Mouse (Mus musculus): ENCODE measurements around the gene Tmem140. TPM values are rescaled to one million over a fixed set of nuclear protein-coding genes. Genes with fewer than 3 reads are reported as not detected.

Gene Tmem140
- polyA plus RNA-seq, 1 experiment from 2014 or later: 1.3 TPM

- no peak overlapping the region for H3K4me2 ChIP-seq (ENCODE audit: low read length)
- peaks cover 78% of the 10 kb centered on the region for H3K36me3 ChIP-seq (ENCODE audit: control insufficient read depth, insufficient read depth, low read length)
- H3K9me3 ChIP-seq (ENCODE audit: control insufficient read depth, low read length): no peaks in the 10 kb centered on the region
- H3K4me3 ChIP-seq (ENCODE audit: control insufficient read depth in 1 of 2, insufficient read depth in 1 of 2, low read depth in 1 of 2, low read length in 2 of 2): no peak overlapping the region
- H3K27me3 ChIP-seq (ENCODE audit: control insufficient read depth, insufficient read depth, low read length): no peaks in the 10 kb centered on the region
- H3K27ac ChIP-seq (replicated peaks in 1 of 2; ENCODE audit: control insufficient read depth in 1 of 2, insufficient read depth in 1 of 2, low read depth in 2 of 2, low read length in 2 of 2): no peak overlapping the region
- 58% methylated on average over 16 of the region's 16 CpGs for WGBS
- no peak overlapping the region for H3K9ac ChIP-seq (ENCODE audit: low read length)
- ATAC-seq (ENCODE audit: insufficient number of reproducible peaks, insufficient read depth, low FRiP score, low read depth): no peak
- H3K4me1 ChIP-seq (ENCODE audit: control insufficient read depth in 2 of 2, insufficient read depth in 2 of 2, low read length in 2 of 2): peaks cover 13 to 19% of the 10 kb centered on the region in 2 experiments
Measured at GRCm38 (mm10) chr6:34896168-34896780, 33.3 kb downstream of the Tmem140 start.

- H3K4me2 ChIP-seq (ENCODE audit: low read length): no peak overlapping the region
- 20% methylated on average over 2 of the region's 2 CpGs for WGBS
- ATAC-seq (ENCODE audit: insufficient number of reproducible peaks, insufficient read depth, low FRiP score, low read depth): peak; percentile 40
Measured at GRCm38 (mm10) chr6:34899127-34899526, 36.2 kb downstream of the Tmem140 start.

GRCm38 (mm10) chr6:34900990-34901389 lies 38.0 kb downstream of the Tmem140 start:
- WGBS: 61% methylated on average over 2 of the region's 2 CpGs

More at GRCm38 (mm10) chr6:34899127-34899526, 36.2 kb downstream of the Tmem140 start:
- no peak overlapping the region for H3K4me3 ChIP-seq (ENCODE audit: control insufficient read depth in 1 of 2, insufficient read depth in 1 of 2, low read depth in 1 of 2, low read length in 2 of 2)
- no peak overlapping the region for H3K9ac ChIP-seq (ENCODE audit: low read length)
- H3K27ac ChIP-seq (replicated peaks in 1 of 2; ENCODE audit: control insufficient read depth in 1 of 2, insufficient read depth in 1 of 2, low read depth in 2 of 2, low read length in 2 of 2): peak overlapping the region; percentile 15 to 30
- H3K27me3 ChIP-seq (ENCODE audit: control insufficient read depth, insufficient read depth, low read length): no peaks in the 10 kb centered on the region
- no peaks in the 10 kb centered on the region for H3K9me3 ChIP-seq (ENCODE audit: control insufficient read depth, low read length)
- H3K36me3 ChIP-seq (ENCODE audit: control insufficient read depth, insufficient read depth, low read length): peaks cover 58% of the 10 kb centered on the region
- peaks cover 36 to 47% of the 10 kb centered on the region in 2 experiments for H3K4me1 ChIP-seq (ENCODE audit: control insufficient read depth in 2 of 2, insufficient read depth in 2 of 2, low read length in 2 of 2)

GRCm38 (mm10) chr6:34901911-34902444 lies 39.0 kb downstream of the Tmem140 start:
- ATAC-seq (ENCODE audit: insufficient number of reproducible peaks, insufficient read depth, low FRiP score, low read depth): peak; percentile 33; the same call in 1 of the 2 replicates
- Histone ChIP-seq H3K9me3 (ENCODE audit: control insufficient read depth, low read length) (no peaks in the 10 kb centered on the region), H3K27ac (replicated peaks in 1 of 2; ENCODE audit: control insufficient read depth in 1 of 2, insufficient read depth in 1 of 2, low read depth in 2 of 2, low read length in 2 of 2) (peak overlapping the region; percentile 70 to 73), H3K27me3 (ENCODE audit: control insufficient read depth, insufficient read depth, low read length) (no peaks in the 10 kb centered on the region), H3K9ac (ENCODE audit: low read length) (no peak overlapping the region), H3K4me2 (ENCODE audit: low read length) (peak overlapping the region; percentile 45), H3K4me1 (ENCODE audit: control insufficient read depth in 2 of 2, insufficient read depth in 2 of 2, low read length in 2 of 2) (peaks cover 41 to 57% of the 10 kb centered on the region in 2 experiments), H3K36me3 (ENCODE audit: control insufficient read depth, insufficient read depth, low read length) (peaks cover 58% of the 10 kb centered on the region), H3K4me3 (ENCODE audit: control insufficient read depth in 1 of 2, insufficient read depth in 1 of 2, low read depth in 1 of 2, low read length in 2 of 2) (no peak overlapping the region)
- 18% methylated on average over 9 of the region's 9 CpGs for WGBS

More at GRCm38 (mm10) chr6:34900990-34901389, 38.0 kb downstream of the Tmem140 start:
- Histone ChIP-seq H3K9ac (ENCODE audit: low read length) (no peak overlapping the region), H3K36me3 (ENCODE audit: control insufficient read depth, insufficient read depth, low read length) (peaks cover 58% of the 10 kb centered on the region), H3K27me3 (ENCODE audit: control insufficient read depth, insufficient read depth, low read length) (no peaks in the 10 kb centered on the region), H3K9me3 (ENCODE audit: control insufficient read depth, low read length) (no peaks in the 10 kb centered on the region), H3K27ac (replicated peaks in 1 of 2; ENCODE audit: control insufficient read depth in 1 of 2, insufficient read depth in 1 of 2, low read depth in 2 of 2, low read length in 2 of 2) (0 out of 4 replicates have a peak overlapping the region, but pooled peaks of 1 of the 2 experiments have one; percentile 3), H3K4me2 (ENCODE audit: low read length) (no peak overlapping the region), H3K4me3 (ENCODE audit: control insufficient read depth in 1 of 2, insufficient read depth in 1 of 2, low read depth in 1 of 2, low read length in 2 of 2) (no peak overlapping the region), H3K4me1 (ENCODE audit: control insufficient read depth in 2 of 2, insufficient read depth in 2 of 2, low read length in 2 of 2) (peaks cover 41 to 54% of the 10 kb centered on the region in 2 experiments)
- ATAC-seq (ENCODE audit: insufficient number of reproducible peaks, insufficient read depth, low FRiP score, low read depth): no peak

- no peak for ATAC-seq (ENCODE audit: insufficient number of reproducible peaks, insufficient read depth, low FRiP score, low read depth)
- 69% methylated on average over 7 of the region's 7 CpGs for WGBS
- peak overlapping the region; percentile 45 for H3K4me2 ChIP-seq (ENCODE audit: low read length)
- 0 out of 2 replicates have a peak overlapping the region, but pooled peaks have one; percentile 5 for H3K9ac ChIP-seq (ENCODE audit: low read length)
- no peaks in the 10 kb centered on the region for H3K27me3 ChIP-seq (ENCODE audit: control insufficient read depth, insufficient read depth, low read length)
- peak overlapping the region; percentile 70 to 73 for H3K27ac ChIP-seq (replicated peaks in 1 of 2; ENCODE audit: control insufficient read depth in 1 of 2, insufficient read depth in 1 of 2, low read depth in 2 of 2, low read length in 2 of 2)
- no peaks in the 10 kb centered on the region for H3K9me3 ChIP-seq (ENCODE audit: control insufficient read depth, low read length)
- peaks cover 59% of the 10 kb centered on the region for H3K36me3 ChIP-seq (ENCODE audit: control insufficient read depth, insufficient read depth, low read length)
- peaks cover 41 to 61% of the 10 kb centered on the region in 2 experiments for H3K4me1 ChIP-seq (ENCODE audit: control insufficient read depth in 2 of 2, insufficient read depth in 2 of 2, low read length in 2 of 2)
- no peak overlapping the region for H3K4me3 ChIP-seq (ENCODE audit: control insufficient read depth in 1 of 2, insufficient read depth in 1 of 2, low read depth in 1 of 2, low read length in 2 of 2)
Measured at GRCm38 (mm10) chr6:34902578-34902977, 39.6 kb downstream of the Tmem140 start.

- H3K36me3 ChIP-seq (ENCODE audit: control insufficient read depth, insufficient read depth, low read length): peaks cover 58% of the 10 kb centered on the region
- H3K9me3 ChIP-seq (ENCODE audit: control insufficient read depth, low read length): no peaks in the 10 kb centered on the region
- no peaks in the 10 kb centered on the region for H3K27me3 ChIP-seq (ENCODE audit: control insufficient read depth, insufficient read depth, low read length)
- H3K4me2 ChIP-seq (ENCODE audit: low read length): peak overlapping the region; percentile 49
- no peak for ATAC-seq (ENCODE audit: insufficient number of reproducible peaks, insufficient read depth, low FRiP score, low read depth)
- H3K9ac ChIP-seq (ENCODE audit: low read length): peak overlapping the region; percentile 54; the same call in 1 of the 2 replicates
- 61% methylated on average over 5 of the region's 5 CpGs for WGBS
- no peak overlapping the region for H3K4me3 ChIP-seq (ENCODE audit: control insufficient read depth in 1 of 2, insufficient read depth in 1 of 2, low read depth in 1 of 2, low read length in 2 of 2)
- H3K27ac ChIP-seq (replicated peaks in 1 of 2; ENCODE audit: control insufficient read depth in 1 of 2, insufficient read depth in 1 of 2, low read depth in 2 of 2, low read length in 2 of 2): peak overlapping the region in 1 of 2 experiments; percentile 70; a peak in 2 of 4 replicates
- peaks cover 47 to 64% of the 10 kb centered on the region in 2 experiments for H3K4me1 ChIP-seq (ENCODE audit: control insufficient read depth in 2 of 2, insufficient read depth in 2 of 2, low read length in 2 of 2)
Measured at GRCm38 (mm10) chr6:34903441-34903840, 40.5 kb downstream of the Tmem140 start.

- H3K4me1 ChIP-seq (ENCODE audit: control insufficient read depth in 2 of 2, insufficient read depth in 2 of 2, low read length in 2 of 2): peaks cover 47 to 63% of the 10 kb centered on the region in 2 experiments
- peak overlapping the region; percentile 49 for H3K4me2 ChIP-seq (ENCODE audit: low read length)
- no peak overlapping the region for H3K4me3 ChIP-seq (ENCODE audit: control insufficient read depth in 1 of 2, insufficient read depth in 1 of 2, low read depth in 1 of 2, low read length in 2 of 2)
- H3K27ac ChIP-seq (replicated peaks in 1 of 2; ENCODE audit: control insufficient read depth in 1 of 2, insufficient read depth in 1 of 2, low read depth in 2 of 2, low read length in 2 of 2): peak overlapping the region; percentile 58 to 70; a peak in 3 of 4 replicates
- peaks cover 61% of the 10 kb centered on the region for H3K36me3 ChIP-seq (ENCODE audit: control insufficient read depth, insufficient read depth, low read length)
- ATAC-seq (ENCODE audit: insufficient number of reproducible peaks, insufficient read depth, low FRiP score, low read depth): no peak
- H3K9ac ChIP-seq (ENCODE audit: low read length): peak overlapping the region; percentile 54; the same call in 1 of the 2 replicates
- no peaks in the 10 kb centered on the region for H3K27me3 ChIP-seq (ENCODE audit: control insufficient read depth, insufficient read depth, low read length)
- H3K9me3 ChIP-seq (ENCODE audit: control insufficient read depth, low read length): no peaks in the 10 kb centered on the region
- WGBS: 17% methylated on average over 10 of the region's 10 CpGs
Measured at GRCm38 (mm10) chr6:34903851-34904250, 40.9 kb downstream of the Tmem140 start.
